Mouse (Mus musculus): ENCODE measurements around the gene Ap2b1.

Gene Ap2b1

GRCm38 (mm10) chr11:83440081-83441064, 141.5 kb downstream of the Ap2b1 start:
- in situ Hi-C loops (cut with MboI, MseI) = no loop called here

GRCm38 (mm10) chr11:83441235-83441634, 142.4 kb downstream of the Ap2b1 start:
- in situ Hi-C loops (cut with MboI, MseI) = no loop called here

GRCm38 (mm10) chr11:83442596-83443267, 143.9 kb downstream of the Ap2b1 start:
- in situ Hi-C loops (cut with MboI, MseI) = no loop called here

- in situ Hi-C loops (cut with MboI, MseI) = no loop called here
These were observed 145.0 kb downstream of the Ap2b1 start for GRCm38 (mm10) chr11:83443824-83444223.

GRCm38 (mm10) chr11:83445001-83445400, 146.2 kb downstream of the Ap2b1 start:
- in situ Hi-C loops (cut with MboI, MseI) = no loop called here

- in situ Hi-C loops (cut with MboI, MseI) = no loop called here
These were observed 148.8 kb downstream of the Ap2b1 start for GRCm38 (mm10) chr11:83447612-83448011.

GRCm38 (mm10) chr11:83448021-83448926, 149.4 kb downstream of the Ap2b1 start:
- in situ Hi-C loops (cut with MboI, MseI) = no loop called here

GRCm38 (mm10) chr11:83448927-83449236, 150.1 kb downstream of the Ap2b1 start:
- in situ Hi-C loops (cut with MboI, MseI) = no loop called here

- in situ Hi-C loops (cut with MboI, MseI) = no loop called here
These were observed 150.5 kb downstream of the Ap2b1 start for GRCm38 (mm10) chr11:83449298-83449697.

GRCm38 (mm10) chr11:83450550-83450949, 151.7 kb downstream of the Ap2b1 start:
- in situ Hi-C loops (cut with MboI, MseI) = no loop called here

GRCm38 (mm10) chr11:83451281-83451680, 152.5 kb downstream of the Ap2b1 start:
- in situ Hi-C loops (cut with MboI, MseI) = no loop called here

GRCm38 (mm10) chr11:83454548-83454947, 155.7 kb downstream of the Ap2b1 start:
- in situ Hi-C loops (cut with MboI, MseI) = no loop called here
